In the genomic region with DNA sequence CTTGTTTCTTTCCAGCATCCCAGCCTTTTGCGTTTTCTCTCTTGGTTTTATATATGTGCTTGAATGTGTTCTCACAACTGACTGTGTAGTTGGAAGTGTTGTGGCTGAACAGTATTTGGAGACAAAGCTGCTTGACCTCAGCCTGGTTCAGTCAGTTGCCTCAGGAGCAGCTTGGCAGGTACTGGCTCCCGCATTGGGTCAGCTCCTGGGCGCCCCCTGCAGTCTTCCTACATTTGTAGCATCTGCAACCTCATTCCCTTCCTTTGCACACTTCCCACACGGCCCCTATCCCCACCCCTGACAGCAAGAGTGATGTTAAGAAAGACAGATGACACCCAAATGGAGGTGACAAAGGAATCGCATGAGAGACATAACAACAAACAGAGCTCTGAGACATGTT, we compare ENCODE assay signal across 9 mouse cellular contexts. TPM values are rescaled to one million over a fixed set of nuclear protein-coding genes. Genes with fewer than 3 reads are reported as not detected.
A peak's percentile ranks its signal among the peaks of the same experiment; 100 is the strongest.
DNase-seq lines count a peak whose midpoint lies in the region; ATAC-seq and TF ChIP-seq lines count a peak whose summit lies in the region.
"Had no signal": no experiment of that assay in that cellular context is flagged by ENCODE, and none has a peak within 500 bp of the region (broad histone marks: within the 10 kb centered on the region; RNA-seq: fewer than 3 reads in every experiment).

No protein-coding gene starts in this region.

- TF ChIP-seq CTCF in small intestine, adult 2 months (IDR thresholded peaks at IDR 0.05; ENCODE audit: extremely low read depth, insufficient read length, insufficient replicate concordance, low read depth, low read length) = peak; percentile 65; the same call in 1 of the 2 replicates

- DNase-seq in A20 (ENCODE audit: low read depth, low spot score) (peak; percentile 30), NIH3T3 (ENCODE audit: low read depth) (peak; percentile 60)
- DNase-seq in cerebellum, postnatal 10 days = peak; percentile 87
- DNase-seq in layer of hippocampus, postnatal 14 days (ENCODE audit: low spot score in 2 of 2) = peak; percentile 39 to 48
- peak; percentile 82 for DNase-seq in lung, postnatal 14 days

- TF ChIP-seq POLR2A in small intestine, adult 2 months (IDR thresholded peaks at IDR 0.05; ENCODE audit: low read depth, low read length) = no peak

- WGBS in small intestine, adult 2 months = 9% methylated on average over 5 of the region's 5 CpGs

- peak; percentile 87 for ATAC-seq in granulocyte monocyte progenitor cell, adult 5-6 weeks (replicated peaks; ENCODE audit: poor library complexity, severe bottlenecking)
- ATAC-seq in activated CD4-positive, CD25-positive, alpha-beta regulatory T cell, adult 4 months = no peak

- no peaks in the 10 kb centered on the region for H3K27me3 ChIP-seq in small intestine, adult 2 months (ENCODE audit: control insufficient read depth, insufficient read depth, low read length)
- H3K27me3 ChIP-seq: limb, embryonic 15.5 days had no signal

- no peak overlapping the region for H3K4me3 ChIP-seq in small intestine, adult 2 months (ENCODE audit: low read depth, low read length)
- H3K4me3 ChIP-seq: limb, embryonic 15.5 days had no signal

- no peak overlapping the region for H3K27ac ChIP-seq in small intestine, adult 2 months (ENCODE audit: insufficient read depth, low read depth, low read length)
- H3K27ac ChIP-seq: limb, embryonic 15.5 days had no signal

- H3K36me3 ChIP-seq in small intestine, adult 2 months (ENCODE audit: control insufficient read depth, insufficient read depth, low read length) = no peaks in the 10 kb centered on the region
- H3K36me3 ChIP-seq: limb, embryonic 15.5 days had no signal

- H3K4me1 ChIP-seq in small intestine, adult 2 months (ENCODE audit: control insufficient read depth, insufficient read depth, insufficient read length, low read length) = no peaks in the 10 kb centered on the region; the same call in none of the 2 replicates
- H3K4me1 ChIP-seq: limb, embryonic 15.5 days had no signal

RNA-seq across cellular contexts. Expression of gene Pax4, which starts 11.4 kb away (rescaled TPM):
- not detected in 2 replicates for total RNA-seq in granulocyte monocyte progenitor cell, adult 5-6 weeks (2014; fragmentation: Nextera tagmentation)
- not detected in 2 replicates for total RNA-seq in granulocyte monocyte progenitor cell, adult 5-6 weeks (2017)
- total RNA-seq in layer of hippocampus, postnatal 14 days (2021) = not detected
- polyA plus RNA-seq in small intestine, adult 2 months (2012; rRNA removed) = 0.39 and 0.69 TPM in 2 replicates
- polyA plus RNA-seq in activated CD4-positive, CD25-positive, alpha-beta regulatory T cell, adult 4 months (2017; shearing (Covaris generic)) = not detected
- polyA plus RNA-seq: limb, embryonic 15.5 days had no signal

RNA-seq across cellular contexts. Expression of gene Snd1, which starts 14.4 kb away (rescaled TPM):
- total RNA-seq in granulocyte monocyte progenitor cell, adult 5-6 weeks (2014; fragmentation: Nextera tagmentation) = 115 and 139 TPM in 2 replicates
- 188 and 234 TPM in 2 replicates for total RNA-seq in granulocyte monocyte progenitor cell, adult 5-6 weeks (2017)
- total RNA-seq in layer of hippocampus, postnatal 14 days (2021) = 100 to 1,000 TPM; 119 to 124 TPM
- polyA plus RNA-seq in small intestine, adult 2 months (2012; rRNA removed) = 61.7 and 77.7 TPM in 2 replicates
- 10 to 100 TPM; 48.2 to 54.6 TPM for polyA plus RNA-seq in activated CD4-positive, CD25-positive, alpha-beta regulatory T cell, adult 4 months (2017; shearing (Covaris generic))

RNA-seq across cellular contexts. Expression of gene Gcc1, which starts 32.3 kb away (rescaled TPM):
- 7.0 TPM in 2 replicates for total RNA-seq in granulocyte monocyte progenitor cell, adult 5-6 weeks (2014; fragmentation: Nextera tagmentation)
- total RNA-seq in granulocyte monocyte progenitor cell, adult 5-6 weeks (2017) = 10.9 and 11.2 TPM in 2 replicates
- total RNA-seq in layer of hippocampus, postnatal 14 days (2021) = 10 to 100 TPM; 14.7 to 15.6 TPM
- 5.6 and 6.3 TPM in 2 replicates for polyA plus RNA-seq in small intestine, adult 2 months (2012; rRNA removed)
- polyA plus RNA-seq in activated CD4-positive, CD25-positive, alpha-beta regulatory T cell, adult 4 months (2017; shearing (Covaris generic)) = 1 to 10 TPM; 5.9 to 8.0 TPM

RNA-seq across cellular contexts. Expression of gene Fscn3, which starts 32.9 kb away (rescaled TPM):
- not detected in 2 replicates for total RNA-seq in granulocyte monocyte progenitor cell, adult 5-6 weeks (2014; fragmentation: Nextera tagmentation)
- total RNA-seq in granulocyte monocyte progenitor cell, adult 5-6 weeks (2017) = not detected in 2 replicates
- not detected for total RNA-seq in layer of hippocampus, postnatal 14 days (2021)
- 0.41 TPM in 1 of 2 replicates, not detected in the other for polyA plus RNA-seq in small intestine, adult 2 months (2012; rRNA removed)
- polyA plus RNA-seq in activated CD4-positive, CD25-positive, alpha-beta regulatory T cell, adult 4 months (2017; shearing (Covaris generic)) = not detected
- polyA plus RNA-seq: limb, embryonic 15.5 days had no signal

RNA-seq across cellular contexts. Expression of gene Arf5, which starts 37.2 kb away (rescaled TPM):
- total RNA-seq in granulocyte monocyte progenitor cell, adult 5-6 weeks (2014; fragmentation: Nextera tagmentation) = 34.4 and 53.3 TPM in 2 replicates
- total RNA-seq in granulocyte monocyte progenitor cell, adult 5-6 weeks (2017) = 42.1 and 59.1 TPM in 2 replicates
- 100 to 1,000 TPM; 364 to 387 TPM for total RNA-seq in layer of hippocampus, postnatal 14 days (2021)
- polyA plus RNA-seq in small intestine, adult 2 months (2012; rRNA removed) = 564 and 1,346 TPM in 2 replicates
- polyA plus RNA-seq in activated CD4-positive, CD25-positive, alpha-beta regulatory T cell, adult 4 months (2017; shearing (Covaris generic)) = 10 to 100 TPM; 57.7 to 57.8 TPM

Comparison
In these comparisons a context has a peak if more than half of its experiments do, and no peak if none do; other contexts are left out.
1. DNase-seq: peak in every context shown above with its lines; median percentile 87 in cerebellum, postnatal 10 days; 82 in lung, postnatal 14 days; 60 in NIH3T3; 44 in layer of hippocampus, postnatal 14 days; 30 in A20.